Mouse (Mus musculus) lung, postnatal 10 days (tissue): ENCODE results near the gene Ccdc91.

Source experiments
- DNase-seq: peaks from one replicate; pipeline ENCODE4 v3.0.0; 2021

Ccdc91 gene

GRCm38 (mm10) chr6:147574454-147575182, 99.0 kb downstream of the Ccdc91 start:
- DNase-seq: no peak

GRCm38 (mm10) chr6:147575183-147575784, 99.7 kb downstream of the Ccdc91 start:
- no peak for DNase-seq

- no peak for DNase-seq
Observed at GRCm38 (mm10) chr6:147587675-147588074, 112.0 kb downstream of the Ccdc91 start.

GRCm38 (mm10) chr6:147606666-147607065, 131.0 kb downstream of the Ccdc91 start:
- DNase-seq: no peak

GRCm38 (mm10) chr6:147607613-147608012, 132.0 kb downstream of the Ccdc91 start:
- DNase-seq: no peak

- no peak for DNase-seq
Observed at GRCm38 (mm10) chr6:147615306-147615705, 139.7 kb downstream of the Ccdc91 start.

GRCm38 (mm10) chr6:147623142-147623541, 147.5 kb downstream of the Ccdc91 start:
- DNase-seq: no peak

- DNase-seq: no peak
Observed at GRCm38 (mm10) chr6:147636464-147636863, 160.8 kb downstream of the Ccdc91 start.

GRCm38 (mm10) chr6:147643875-147644274, 168.2 kb downstream of the Ccdc91 start:
- DNase-seq: no peak

- no peak for DNase-seq
Observed at GRCm38 (mm10) chr6:147644391-147644790, 168.8 kb downstream of the Ccdc91 start.

- no peak for DNase-seq
Observed at GRCm38 (mm10) chr6:147646401-147646968, 170.9 kb downstream of the Ccdc91 start.

GRCm38 (mm10) chr6:147658025-147658424, 182.4 kb downstream of the Ccdc91 start:
- no peak for DNase-seq

- no peak for DNase-seq
Observed at GRCm38 (mm10) chr6:147660718-147661117, 185.1 kb downstream of the Ccdc91 start.

- no peak for DNase-seq
Observed at GRCm38 (mm10) chr6:147661841-147662240, 186.2 kb downstream of the Ccdc91 start.

GRCm38 (mm10) chr6:147662610-147663009, 187.0 kb downstream of the Ccdc91 start:
- no peak for DNase-seq

GRCm38 (mm10) chr6:147664339-147664738, 188.7 kb downstream of the Ccdc91 start:
- DNase-seq: peak; percentile 60

GRCm38 (mm10) chr6:147671366-147671765, 195.7 kb downstream of the Ccdc91 start:
- DNase-seq: peak; percentile 35

- no peak for DNase-seq
Observed at GRCm38 (mm10) chr6:147672481-147672880, 196.9 kb downstream of the Ccdc91 start.

- DNase-seq: no peak
Observed at GRCm38 (mm10) chr6:147675022-147675733, 199.6 kb downstream of the Ccdc91 start.

- no peak for DNase-seq
Observed at GRCm38 (mm10) chr6:147676214-147676613, 200.6 kb downstream of the Ccdc91 start.
